11 mouse cellular contexts compared by ENCODE assay signal in genomic region chr6:51162208-51163082, GRCm38 (mm10).
A peak's percentile ranks its signal among the peaks of the same experiment; 100 is the strongest.
DNase-seq lines count a peak whose midpoint lies in the region; ATAC-seq and TF ChIP-seq lines count a peak whose summit lies in the region.
"Had no signal": no experiment of that assay in that cellular context is flagged by ENCODE, and none has a peak within 500 bp of the region (broad histone marks: within the 10 kb centered on the region; RNA-seq: fewer than 3 reads in every experiment).

No protein-coding gene starts in this region.

- H3K4me3 ChIP-seq in hindbrain, embryonic 10.5 days: no peak overlapping the region
- no peak overlapping the region for H3K4me3 ChIP-seq in hindbrain, postnatal 0 days (ENCODE audit: low read length)

- no peak overlapping the region for H3K9ac ChIP-seq in hindbrain, postnatal 0 days (replicated peaks; ENCODE audit: low read length)

- no peaks in the 10 kb centered on the region for H3K9me3 ChIP-seq in hindbrain, embryonic 10.5 days
- no peaks in the 10 kb centered on the region for H3K9me3 ChIP-seq in hindbrain, postnatal 0 days (ENCODE audit: low read length)

- H3K4me1 ChIP-seq in hindbrain, embryonic 10.5 days (replicated peaks): peaks cover 22% of the 10 kb centered on the region
- no peaks in the 10 kb centered on the region for H3K4me1 ChIP-seq in hindbrain, postnatal 0 days (ENCODE audit: insufficient read depth, low read length)

- TF ChIP-seq CTCF in hindbrain, postnatal 0 days (IDR thresholded peaks at IDR 0.05; ENCODE audit: low read depth): no peak

- no peak for DNase-seq in hindbrain, embryonic 10.5 days (ENCODE audit: low spot score)
- DNase-seq in hindbrain, postnatal 0 days (ENCODE audit: low spot score): no peak
- peak; percentile 98 for DNase-seq in NIH3T3 (ENCODE audit: low read depth)
- DNase-seq in fibroblast of lung, adult 2 months (ENCODE audit: low read depth): peak; percentile 98
- DNase-seq in heart, postnatal 4 days: peak; percentile 48
- no peak for DNase-seq in adrenal gland, adult 8-10 months
- DNase-seq in thymus, postnatal 10 days (ENCODE audit: low spot score in 2 of 2): no peak
- DNase-seq in MN1 (ENCODE audit: low spot score): no peak
- DNase-seq: cerebellum, adult 8-10 months; thymus, postnatal 25 days had no signal

- ATAC-seq in hindbrain, postnatal 0 days: no peak

- peak overlapping the region; percentile 29 for H3K27ac ChIP-seq in hindbrain, embryonic 10.5 days
- H3K27ac ChIP-seq in hindbrain, postnatal 0 days: no peak overlapping the region

- H3K36me3 ChIP-seq in hindbrain, embryonic 10.5 days: no peaks in the 10 kb centered on the region
- no peaks in the 10 kb centered on the region for H3K36me3 ChIP-seq in hindbrain, postnatal 0 days (ENCODE audit: insufficient read depth, low read length)

- no peaks in the 10 kb centered on the region; the same call in 1 of the 2 replicates for H3K27me3 ChIP-seq in hindbrain, embryonic 10.5 days (ENCODE audit: insufficient read depth, poor library complexity, severe bottlenecking)
- no peaks in the 10 kb centered on the region; the same call in 1 of the 2 replicates for H3K27me3 ChIP-seq in hindbrain, postnatal 0 days (ENCODE audit: insufficient read depth, low read length)
- H3K27me3 ChIP-seq: CH12.LX had no signal

- 74% methylated on average over 14 of the region's 14 CpGs for WGBS in hindbrain, embryonic 10.5 days
- 48% methylated on average over 14 of the region's 14 CpGs for WGBS in hindbrain, postnatal 0 days

- H3K4me2 ChIP-seq in hindbrain, postnatal 0 days (ENCODE audit: low read depth, low read length): no peak overlapping the region

Comparison
In these comparisons a context has a peak if more than half of its experiments do, and no peak if none do; other contexts are left out.
1. DNase-seq: peak in NIH3T3 (single experiment), fibroblast of lung, adult 2 months (single experiment) and heart, postnatal 4 days (single experiment); none in hindbrain, embryonic 10.5 days (single experiment), hindbrain, postnatal 0 days (single experiment), adrenal gland, adult 8-10 months (single experiment), thymus, postnatal 10 days (0 of 2) and MN1 (single experiment).